Mouse (Mus musculus) stomach, postnatal 0 days (tissue): ENCODE measurements at regions not wholly inside any gene's neighbourhood (a gene's known extent, or its start where the extent isn't known, plus 50 kb on each side); places are given as distances from the start of the nearest gene placed in this dataset.

Source experiments
- ATAC-seq: fragments of 200-750 bp; cut with Nextera tagmentation; 2 replicates; pipeline ENCODE4 v1.8.0; 2017; ENCODE audit not compliant: low FRiP score, low TSS enrichment
- DNase-seq: peaks from one replicate; pipeline ENCODE4 v3.0.0-alpha.2; 2016; ENCODE audit warnings: low spot score
- H3K27ac ChIP-seq: fragments of 300-500 bp; sonication (generic); replicated peaks from 2 replicates; pipeline ENCODE4 v1.5.1; 2014; ENCODE audit warnings: mild to moderate bottlenecking, control low read depth
- H3K27me3 ChIP-seq: fragments of 300-500 bp; sonication (generic); 2 replicates; pipeline ENCODE4 v1.6.1; 2014; ENCODE audit warnings: low read length; ENCODE audit not compliant: control insufficient read depth, insufficient read depth
- H3K36me3 ChIP-seq: fragments of 300-500 bp; sonication (generic); 2 replicates; pipeline ENCODE4 v1.6.1; 2014; ENCODE audit warnings: low read length, mixed read lengths; ENCODE audit not compliant: control insufficient read depth, insufficient read depth
- H3K4me1 ChIP-seq: fragments of 300-500 bp; sonication (generic); replicated peaks from 2 replicates; pipeline ENCODE4 v1.6.1; 2014; ENCODE audit warnings: antibody characterized with exemption; ENCODE audit not compliant: control insufficient read depth, insufficient read depth
- H3K4me2 ChIP-seq: fragments of 300-500 bp; sonication (generic); replicated peaks from 2 replicates; pipeline ENCODE4 v1.6.1; 2014; ENCODE audit warnings: low read depth, mild to moderate bottlenecking, control low read depth, moderate library complexity
- H3K4me3 ChIP-seq: fragments of 300-500 bp; sonication (generic); 2 replicates; pipeline ENCODE4 v1.5.1; 2014; ENCODE audit warnings: low read depth, low read length, control low read depth
- H3K9ac ChIP-seq: fragments of 300-500 bp; sonication (generic); 2 replicates; pipeline ENCODE4 v1.6.1; 2014; ENCODE audit warnings: mild to moderate bottlenecking, low read length, control low read depth, mixed read lengths
- H3K9me3 ChIP-seq: fragments of 300-500 bp; sonication (generic); 2 replicates; pipeline ENCODE4 v1.6.1; 2016; ENCODE audit warnings: low read length; ENCODE audit not compliant: control insufficient read depth
- CTCF ChIP-seq: IDR thresholded peaks from 2 replicates; pipeline ENCODE4 v1.5.1; 2016; ENCODE audit warnings: antibody characterized with exemption, low read depth, mild to moderate bottlenecking, moderate library complexity
- EP300 ChIP-seq: optimal IDR thresholded peaks from 2 replicates; pipeline ENCODE3; 2016; ENCODE audit warnings: antibody characterized with exemption
- WGBS: fragments of 180-500 bp; shearing (Covaris S2); extraction: QIAGEN DNeasy Blood & Tissue Kit; methylation state at CpG from one replicate; pipeline ENCODE4 v1.1.7; 2014; 5-methylcytosine and 5-hydroxymethylcytosine counted together

- no peaks in the 10 kb centered on the region for H3K9me3 ChIP-seq
- DNase-seq (no peak), ATAC-seq (peak; percentile 5; the same call in 1 of the 2 replicates)
- H3K4me1 ChIP-seq = peaks cover 4% of the 10 kb centered on the region; the same call in 1 of the 2 replicates
- no peak overlapping the region for H3K9ac ChIP-seq
- TF ChIP-seq EP300 (no peak), CTCF (no peak)
- no peaks in the 10 kb centered on the region for H3K27me3 ChIP-seq
- no peak overlapping the region for H3K4me2 ChIP-seq
- H3K36me3 ChIP-seq = no peaks in the 10 kb centered on the region
- H3K4me3 ChIP-seq = no peak overlapping the region
- 0 out of 2 replicates have a peak overlapping the region, but pooled peaks have one; percentile 24 for H3K27ac ChIP-seq
- 80% methylated on average over 4 of the region's 4 CpGs for WGBS
Observed at GRCm38 (mm10) chr6:99811842-99812241, 85.7 kb upstream of the Prok2 start.

GRCm38 (mm10) chr6:99810974-99811798 is 85.0 kb upstream of the Prok2 start:
- WGBS = 38% methylated on average over 9 of the region's 9 CpGs
- peaks cover 4% of the 10 kb centered on the region; the same call in 1 of the 2 replicates for H3K4me1 ChIP-seq
- H3K4me3 ChIP-seq = no peak overlapping the region
- no peaks in the 10 kb centered on the region for H3K27me3 ChIP-seq
- H3K9me3 ChIP-seq = no peaks in the 10 kb centered on the region
- TF ChIP-seq CTCF = peak; percentile 6; the same call in 1 of the 2 replicates
- TF ChIP-seq EP300 = no peak
- no peaks in the 10 kb centered on the region for H3K36me3 ChIP-seq
- no peak overlapping the region for H3K4me2 ChIP-seq
- H3K9ac ChIP-seq = no peak overlapping the region
- DNase-seq (peak; percentile 77), ATAC-seq (peak; percentile 96)
- H3K27ac ChIP-seq = peak overlapping the region; percentile 70

GRCm38 (mm10) chr6:99804905-99805245 is 78.7 kb upstream of the Prok2 start:
- Histone ChIP-seq H3K9ac (no peak overlapping the region), H3K9me3 (no peaks in the 10 kb centered on the region), H3K4me1 (0 out of 2 replicates have a peak, but pooled peaks cover 3% of the 10 kb centered on the region), H3K27me3 (no peaks in the 10 kb centered on the region), H3K4me3 (no peak overlapping the region), H3K4me2 (no peak overlapping the region), H3K27ac (no peak overlapping the region), H3K36me3 (no peaks in the 10 kb centered on the region)
- TF ChIP-seq EP300 (no peak), CTCF (no peak)
- WGBS = 25% methylated on average over 10 of the region's 10 CpGs
- ATAC-seq (no peak; the same call in 1 of the 2 replicates), DNase-seq (no peak)

GRCm38 (mm10) chr6:99803983-99804904 is 78.1 kb upstream of the Prok2 start:
- no peak overlapping the region for H3K9ac ChIP-seq
- H3K4me2 ChIP-seq = peak overlapping the region; percentile 25; the same call in 1 of the 2 replicates
- 0 out of 2 replicates have a peak overlapping the region, but pooled peaks have one; percentile 4 for H3K4me3 ChIP-seq
- WGBS = 18% methylated on average over 25 of the region's 25 CpGs
- no peaks in the 10 kb centered on the region for H3K9me3 ChIP-seq
- TF ChIP-seq EP300 (no peak), CTCF (peak; percentile 99)
- H3K27me3 ChIP-seq = no peaks in the 10 kb centered on the region
- ATAC-seq (peak; percentile 82), DNase-seq (peak; percentile 89)
- no peak overlapping the region for H3K27ac ChIP-seq
- 0 out of 2 replicates have a peak, but pooled peaks cover 3% of the 10 kb centered on the region for H3K4me1 ChIP-seq
- H3K36me3 ChIP-seq = no peaks in the 10 kb centered on the region

- DNase-seq = no peak
- no peak for ATAC-seq
- H3K36me3 ChIP-seq = no peaks in the 10 kb centered on the region
- H3K27ac ChIP-seq = no peak overlapping the region
- H3K4me1 ChIP-seq = 0 out of 2 replicates have a peak, but pooled peaks cover 3% of the 10 kb centered on the region
- 82% methylated on average over 5 of the region's 6 CpGs for WGBS
- H3K4me2 ChIP-seq = no peak overlapping the region
- no peaks in the 10 kb centered on the region for H3K9me3 ChIP-seq
- no peak for TF ChIP-seq CTCF
- no peak for TF ChIP-seq EP300
- no peaks in the 10 kb centered on the region for H3K27me3 ChIP-seq
- H3K4me3 ChIP-seq = no peak overlapping the region
- no peak overlapping the region for H3K9ac ChIP-seq
Observed at GRCm38 (mm10) chr6:99800919-99801318, 74.7 kb upstream of the Prok2 start.
